Mouse (Mus musculus): ENCODE data around the gene Tmem106c.

The Tmem106c gene

DNA sequence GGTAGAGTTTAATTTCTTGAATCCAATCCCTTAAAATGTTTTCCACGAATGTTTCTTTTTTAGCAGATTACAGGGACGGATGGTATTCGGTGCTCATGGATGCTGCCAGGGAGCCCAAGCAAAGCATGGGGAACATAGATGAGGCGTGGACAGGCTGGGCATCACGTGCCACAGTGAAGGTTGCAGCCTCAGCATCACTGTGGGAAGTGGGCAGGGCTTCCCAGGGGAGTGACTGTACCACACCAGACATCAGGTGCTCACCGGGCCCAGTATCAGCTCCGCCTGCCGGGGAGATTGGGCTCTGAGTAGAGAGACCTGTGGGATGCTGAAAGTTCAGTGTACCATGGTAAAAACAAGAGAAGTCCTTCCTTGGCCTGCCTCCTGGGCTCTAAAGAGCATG is 9.3 kb upstream of the Tmem106c start:
- no peak for DNase-seq

DNA sequence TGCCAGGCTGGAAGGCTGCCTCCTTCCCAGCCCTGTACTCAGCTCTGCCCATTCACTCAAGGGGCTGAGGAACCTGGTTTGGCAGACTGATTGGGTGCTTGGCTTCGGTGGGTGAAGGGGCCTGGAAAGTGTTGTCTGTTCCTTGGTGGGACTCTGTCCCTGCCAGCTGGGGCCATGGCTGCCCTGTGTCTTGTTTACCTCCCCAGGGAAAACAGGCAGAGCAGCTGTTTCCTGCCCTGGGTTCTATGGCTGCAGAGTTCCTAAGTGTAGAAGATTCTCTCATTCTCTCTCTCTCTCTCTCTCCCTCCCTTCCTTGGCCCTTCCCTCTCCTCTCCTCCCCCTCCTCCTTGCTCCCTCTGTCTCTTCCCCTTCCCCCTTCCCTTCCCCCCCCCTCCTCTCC is 8.7 kb upstream of the Tmem106c start:
- DNase-seq, result no peak

- DNase-seq, result no peak
These were observed 8.3 kb upstream of the Tmem106c start for GRCm38 (mm10) chr15:97955742-97956141.

DNA sequence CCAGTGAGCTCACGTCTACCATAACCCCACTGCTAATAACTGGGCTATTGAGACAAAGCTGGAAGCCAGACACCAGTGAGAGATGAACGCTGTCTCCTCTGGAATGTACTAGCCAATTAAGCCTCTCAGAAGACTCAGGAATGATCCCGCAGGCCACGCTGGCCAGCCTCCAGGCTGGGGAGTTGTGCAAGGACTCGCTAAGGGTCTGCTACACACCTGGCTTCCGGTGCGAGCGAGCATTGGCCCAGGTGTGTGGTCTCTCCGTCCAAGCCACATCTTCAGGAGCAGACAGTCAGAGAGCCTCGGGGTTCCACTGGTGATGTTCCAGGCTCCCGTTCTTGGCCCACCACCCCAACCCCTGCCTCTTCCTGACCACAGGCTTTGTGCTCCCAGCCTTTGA is 7.6 kb upstream of the Tmem106c start:
- no peak for DNase-seq

- DNase-seq, result no peak
These were observed 541 bp upstream of the Tmem106c start for GRCm38 (mm10) chr15:97963329-97963988.

DNA sequence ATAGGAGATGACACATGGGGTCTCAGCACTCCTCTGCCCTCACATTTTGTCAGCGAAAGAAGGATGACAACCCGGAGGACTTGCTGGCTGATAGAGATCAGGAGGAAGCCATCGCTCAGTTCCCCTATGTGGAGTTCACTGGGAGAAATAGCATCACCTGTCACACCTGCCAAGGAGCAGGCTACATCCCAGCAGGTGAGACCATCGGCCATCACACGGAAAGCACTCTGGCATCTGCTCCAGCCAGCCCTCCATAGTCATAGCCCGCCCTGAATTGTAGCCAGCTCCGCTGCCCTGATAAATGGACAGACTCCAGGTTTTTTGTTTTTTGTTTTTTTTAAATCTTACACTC is 812 bp downstream of the Tmem106c start:
- peak; percentile 37 to 51 for DNase-seq

GRCm38 (mm10) chr15:97965311-97966045 is 1.5 kb downstream of the Tmem106c start:
- peak in 1 of 2 experiments; percentile 20 for DNase-seq

DNA sequence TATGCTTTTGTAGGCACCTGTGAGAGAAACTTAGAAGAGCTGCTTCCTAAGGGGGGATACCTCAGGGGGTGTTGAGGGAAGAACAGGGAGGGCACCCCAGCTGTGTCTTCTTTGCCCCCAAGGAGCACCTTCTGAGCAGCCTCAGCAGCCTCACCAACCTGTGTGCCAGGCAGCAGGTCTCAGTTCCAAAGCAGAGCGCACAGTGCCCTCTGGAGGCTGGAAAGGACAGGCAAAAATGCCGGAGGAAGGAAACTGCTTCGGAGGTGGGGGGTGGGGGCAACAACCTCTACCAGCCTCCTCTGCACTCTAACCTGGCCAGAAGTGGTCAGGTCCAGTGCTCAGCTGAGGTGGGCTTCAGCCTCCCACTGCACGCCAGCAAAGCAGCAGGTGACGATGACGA is 6.3 kb downstream of the Tmem106c start:
- DNase-seq, result peak; percentile 25 to 65

DNA sequence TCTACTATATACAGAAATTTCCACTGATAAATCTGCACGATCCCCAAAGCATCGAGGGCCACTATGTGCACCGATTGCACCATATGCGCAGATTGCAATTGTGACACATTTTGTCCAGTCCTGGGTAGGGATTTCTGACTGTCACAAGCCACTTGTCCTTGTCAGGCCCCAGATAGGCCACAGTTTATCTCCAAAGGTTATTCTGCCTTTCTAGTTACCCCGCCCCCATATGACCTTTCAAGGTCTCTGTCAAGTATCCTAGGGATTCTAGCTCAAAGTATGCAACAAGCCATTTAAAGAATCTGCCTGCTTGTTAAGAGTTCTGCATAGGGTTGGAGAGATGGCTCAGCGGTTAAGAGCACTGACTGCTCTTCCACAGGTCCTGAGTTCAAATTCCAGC is 8.6 kb downstream of the Tmem106c start:
- DNase-seq, result no peak

DNA sequence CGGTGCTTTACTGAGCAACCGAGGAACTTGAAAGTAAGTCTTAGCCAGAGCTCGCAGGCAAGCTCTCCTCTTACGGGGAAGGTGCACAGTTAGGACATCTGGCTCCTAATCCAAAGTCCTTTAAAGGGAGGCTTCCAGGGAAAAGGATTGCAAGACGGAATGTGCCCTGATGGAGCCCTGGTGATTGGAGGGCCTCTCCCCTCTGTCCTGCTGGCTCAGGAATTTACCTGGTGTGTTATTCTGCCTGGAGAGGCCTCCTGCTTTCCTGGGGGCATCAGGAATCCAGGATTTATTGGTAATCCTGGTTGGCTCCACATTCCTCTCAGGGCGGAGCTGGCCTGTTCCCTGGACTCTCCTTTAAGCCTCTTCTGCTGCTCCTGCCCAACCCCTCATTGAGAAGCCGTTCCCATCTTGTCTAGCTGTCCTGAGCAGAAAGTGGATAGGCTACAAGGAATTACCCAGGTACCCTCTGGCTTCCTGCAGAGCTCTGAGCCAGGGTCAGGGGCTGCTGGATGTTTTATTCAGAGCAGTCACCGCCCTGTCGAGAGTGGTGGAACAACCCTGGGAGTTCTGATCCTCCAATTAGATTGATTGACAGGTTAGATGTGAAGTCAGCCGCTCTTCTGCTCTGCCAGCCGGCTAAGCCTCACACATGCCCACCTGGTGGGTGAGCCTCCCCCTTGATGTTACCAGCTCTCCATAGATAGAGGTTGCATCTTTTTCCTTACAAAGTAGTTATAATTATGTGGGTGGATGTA is 9.4 kb downstream of the Tmem106c start:
- no peak for DNase-seq

DNA sequence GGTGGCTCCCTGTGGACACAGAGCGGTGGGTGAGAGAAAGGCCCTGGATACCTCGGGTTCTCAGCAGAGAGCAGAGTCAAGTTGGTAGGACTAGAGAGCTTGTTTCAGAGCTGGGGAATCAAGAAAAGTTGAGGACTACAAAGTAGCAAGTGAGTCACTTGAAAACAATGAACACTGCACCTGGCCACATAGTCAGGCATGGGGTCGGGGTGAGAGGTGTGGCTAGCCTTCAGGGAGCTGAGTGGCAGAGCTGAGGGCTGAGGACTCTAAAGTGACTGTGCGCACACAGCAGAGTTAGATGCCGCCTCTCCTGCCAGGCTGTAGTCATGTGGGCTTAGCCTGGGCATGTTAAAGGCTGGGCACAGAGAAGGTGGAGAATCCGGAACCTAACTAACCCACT is 17.6 kb downstream of the Tmem106c start:
- no peak for DNase-seq

DNA sequence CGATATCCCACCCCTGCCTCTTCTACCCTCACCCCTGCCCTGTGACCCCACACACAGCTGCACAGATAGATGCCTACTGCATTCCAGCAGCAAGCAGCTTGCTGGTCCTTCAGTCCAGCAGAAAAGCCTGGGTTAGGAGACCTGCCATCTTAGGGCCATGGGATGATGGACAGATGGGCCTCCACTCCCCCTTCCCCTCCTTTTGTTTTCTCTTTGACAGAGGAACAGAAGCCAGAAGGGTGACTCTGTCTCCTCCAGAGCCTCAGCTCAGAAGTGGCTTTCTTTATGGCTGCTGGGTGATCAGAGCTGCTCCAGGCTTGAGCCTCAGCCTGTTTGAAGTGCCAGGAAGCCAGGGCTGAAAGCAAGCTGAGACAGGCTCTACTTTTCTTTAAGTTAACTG is 25.5 kb downstream of the Tmem106c start:
- no peak for DNase-seq

GRCm38 (mm10) chr15:97990124-97990523 is 26.1 kb downstream of the Tmem106c start:
- DNase-seq, result no peak

DNA sequence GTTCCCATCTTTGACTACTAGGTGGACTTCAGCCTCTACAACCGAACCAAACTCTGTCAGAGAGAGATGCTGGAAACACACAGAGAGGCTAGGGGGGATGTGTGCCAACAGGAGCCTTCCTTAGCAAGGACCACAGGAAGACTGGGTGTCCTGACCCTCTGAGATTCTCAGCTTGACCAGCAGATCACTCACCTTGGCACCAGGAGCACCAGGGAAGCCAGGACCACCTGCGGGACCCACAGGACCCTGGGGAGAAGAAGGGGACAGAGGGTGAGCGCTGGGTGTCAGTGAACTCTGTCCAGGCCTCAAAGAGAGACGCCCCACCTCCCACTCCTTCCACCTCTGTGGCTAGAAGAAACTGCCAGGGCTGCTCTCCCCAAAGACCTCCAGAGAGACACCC is 26.7 kb downstream of the Tmem106c start:
- DNase-seq, result no peak

GRCm38 (mm10) chr15:97991285-97991895 is 27.4 kb downstream of the Tmem106c start:
- DNase-seq, result no peak

DNA sequence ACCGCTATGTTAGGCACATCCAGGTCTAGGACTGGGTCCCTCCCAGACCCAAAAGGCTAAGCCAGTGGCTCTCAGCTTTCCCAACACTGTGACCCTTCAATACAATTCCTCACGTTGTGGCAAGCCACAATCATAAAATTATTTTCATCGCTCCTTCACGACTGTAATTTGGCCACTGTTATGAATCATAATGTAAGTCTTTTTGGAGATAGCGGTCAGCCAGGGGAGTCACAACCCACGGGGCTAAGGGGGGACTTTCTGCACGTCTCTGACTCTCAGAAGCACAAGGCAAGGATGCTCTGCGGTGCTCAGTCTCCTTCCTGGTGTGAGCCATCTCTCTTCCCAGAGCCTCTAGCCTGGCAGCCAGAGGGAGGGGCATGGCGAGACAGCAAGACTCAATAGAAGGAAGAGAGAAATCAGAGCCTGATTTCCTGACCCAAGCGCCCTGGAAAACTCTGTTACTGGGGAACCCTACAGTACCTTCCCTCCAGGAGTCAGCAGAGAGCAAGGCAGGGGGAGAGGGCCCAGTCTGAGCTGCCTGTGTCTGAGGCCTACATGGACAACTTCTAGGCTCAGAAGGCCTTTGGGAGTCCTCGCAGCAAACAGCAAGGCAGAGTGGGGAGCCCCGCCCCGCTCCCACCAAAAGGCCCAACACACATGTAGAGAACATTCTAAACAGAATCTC is 28.2 kb downstream of the Tmem106c start:
- no peak for DNase-seq

GRCm38 (mm10) chr15:97992712-97993286 is 28.8 kb downstream of the Tmem106c start:
- peak; percentile 65 to 72 for DNase-seq

DNA sequence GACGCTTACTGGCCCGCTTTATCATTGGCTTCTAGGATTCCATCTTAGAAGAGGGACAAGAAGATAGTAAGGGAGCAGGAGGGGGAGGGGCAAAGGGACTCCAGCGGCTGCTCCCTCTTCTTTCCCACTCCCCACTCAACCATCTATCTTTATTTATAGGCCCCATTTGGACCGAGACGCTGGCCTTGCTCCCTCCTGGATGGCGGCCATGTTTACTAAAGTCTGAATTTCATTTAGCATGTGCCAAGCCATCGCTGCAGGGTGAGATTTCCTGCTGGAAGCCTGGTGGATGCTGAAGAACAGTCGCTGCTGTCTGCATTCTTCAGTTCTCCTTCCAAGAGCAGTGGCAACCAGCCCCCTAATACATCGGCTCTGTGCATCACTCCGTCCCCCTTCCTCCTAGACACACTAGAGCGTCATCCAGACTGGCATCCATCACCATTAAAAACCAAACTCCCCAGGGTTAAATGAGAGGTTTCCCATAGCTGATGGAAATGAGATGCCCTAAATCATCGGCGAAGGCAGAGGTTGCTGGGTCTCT is 32.8 kb downstream of the Tmem106c start:
- peak; percentile 38 to 61 for DNase-seq

GRCm38 (mm10) chr15:97999546-97999945 is 35.5 kb downstream of the Tmem106c start:
- DNase-seq, result no peak

DNA sequence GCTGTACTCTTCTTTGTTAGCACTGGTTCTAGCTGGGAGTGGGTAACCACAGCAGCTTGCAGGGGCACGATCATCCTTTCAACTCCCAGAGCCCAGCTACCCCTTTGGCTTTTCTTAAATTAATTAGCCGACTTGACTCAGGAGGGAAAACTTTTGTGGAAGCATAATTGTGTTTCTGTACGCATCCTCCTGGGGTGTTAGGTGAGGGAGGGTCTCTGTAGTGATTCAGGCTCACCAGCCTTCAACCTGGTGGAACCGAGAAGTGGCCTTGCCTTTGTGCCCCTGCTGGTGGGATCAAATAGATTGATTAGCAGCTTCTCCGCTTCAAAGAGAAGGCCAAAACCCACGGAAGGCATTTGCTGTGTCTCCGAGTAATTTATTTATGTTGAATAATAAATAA is 36.0 kb downstream of the Tmem106c start:
- DNase-seq, result no peak

- DNase-seq, result no peak
These were observed 37.5 kb downstream of the Tmem106c start for GRCm38 (mm10) chr15:98001321-98002112.
